Mouse (Mus musculus): ENCODE measurements around the gene Lhfpl4. TPM values are rescaled to one million over a fixed set of nuclear protein-coding genes. Genes with fewer than 3 reads are reported as not detected.

Lhfpl4 gene
- polyA plus RNA-seq (2014; fragmentation: Nextera tagmentation; extraction: Ambion mirVana) = 21.5 and 21.9 TPM in 2 replicates

- Histone ChIP-seq H3K27ac (ENCODE audit: low read depth, low read length) (peak within 1 kb of the TSS; percentile 77), H3K9ac (replicated peaks; ENCODE audit: low read depth, low read length) (peak within 1 kb of the TSS; percentile 93), H3K4me3 (ENCODE audit: low read depth, low read length) (peak within 1 kb of the TSS; percentile 82), H3K27me3 (ENCODE audit: control insufficient read depth, insufficient read depth, low read length) (no peaks in the 10 kb centered on the region), H3K36me3 (ENCODE audit: control insufficient read depth, insufficient read depth, low read length) (no peaks in the 10 kb centered on the region), H3K4me1 (ENCODE audit: control insufficient read depth, insufficient read depth, low read length) (peaks cover 33% of the 10 kb centered on the region), H3K4me2 (ENCODE audit: low read depth, low read length) (peak within 1 kb of the TSS; percentile 97), H3K9me3 (ENCODE audit: control insufficient read depth, low read length) (no peaks in the 10 kb centered on the region)
- under 1% methylated on average over 45 of the region's 66 CpGs for WGBS
- ATAC-seq (ENCODE audit: low read depth) = peak; percentile 86
Observed at GRCm38 (mm10) chr6:113194841-113195595, at the start of gene Lhfpl4. Lhfpl4 (minus strand) TSS chr6:113195384.

- ATAC-seq (ENCODE audit: low read depth) = no peak
- peaks cover 6% of the 10 kb centered on the region for H3K4me1 ChIP-seq (ENCODE audit: control insufficient read depth, insufficient read depth, low read length)
- H3K27ac ChIP-seq (ENCODE audit: low read depth, low read length) = no peak overlapping the region
- H3K27me3 ChIP-seq (ENCODE audit: control insufficient read depth, insufficient read depth, low read length) = no peaks in the 10 kb centered on the region
- no peak overlapping the region for H3K4me2 ChIP-seq (ENCODE audit: low read depth, low read length)
- H3K36me3 ChIP-seq (ENCODE audit: control insufficient read depth, insufficient read depth, low read length) = peaks cover 10% of the 10 kb centered on the region
- no peak overlapping the region for H3K9ac ChIP-seq (replicated peaks; ENCODE audit: low read depth, low read length)
- H3K9me3 ChIP-seq (ENCODE audit: control insufficient read depth, low read length) = no peaks in the 10 kb centered on the region
- WGBS = 88% methylated on average over 1 of the region's 1 CpGs
- no peak overlapping the region for H3K4me3 ChIP-seq (ENCODE audit: low read depth, low read length)
Observed at GRCm38 (mm10) chr6:113242753-113243152, 47.6 kb upstream of the Lhfpl4 start.

- Histone ChIP-seq H3K36me3 (ENCODE audit: control insufficient read depth, insufficient read depth, low read length) (peaks cover 6% of the 10 kb centered on the region), H3K27ac (ENCODE audit: low read depth, low read length) (no peak overlapping the region), H3K9me3 (ENCODE audit: control insufficient read depth, low read length) (no peaks in the 10 kb centered on the region), H3K4me2 (ENCODE audit: low read depth, low read length) (peak overlapping the region; percentile 93), H3K27me3 (ENCODE audit: control insufficient read depth, insufficient read depth, low read length) (no peaks in the 10 kb centered on the region), H3K4me3 (ENCODE audit: low read depth, low read length) (peak overlapping the region; percentile 93), H3K4me1 (ENCODE audit: control insufficient read depth, insufficient read depth, low read length) (peaks cover 6% of the 10 kb centered on the region), H3K9ac (replicated peaks; ENCODE audit: low read depth, low read length) (peak overlapping the region; percentile 68; the same call in 1 of the 2 replicates)
- 41% methylated on average over 6 of the region's 6 CpGs for WGBS
- ATAC-seq (ENCODE audit: low read depth) = 0 out of 2 replicates have a peak, but pooled peaks have one; percentile 1
Observed at GRCm38 (mm10) chr6:113238442-113238841, 43.3 kb upstream of the Lhfpl4 start.

- Histone ChIP-seq H3K4me3 (ENCODE audit: low read depth, low read length) (peak within 1 kb of the TSS; percentile 93), H3K27me3 (ENCODE audit: control insufficient read depth, insufficient read depth, low read length) (no peaks in the 10 kb centered on the region), H3K9ac (replicated peaks; ENCODE audit: low read depth, low read length) (peak within 1 kb of the TSS; percentile 68), H3K36me3 (ENCODE audit: control insufficient read depth, insufficient read depth, low read length) (peaks cover 3% of the 10 kb centered on the region), H3K4me1 (ENCODE audit: control insufficient read depth, insufficient read depth, low read length) (peaks cover 6% of the 10 kb centered on the region), H3K9me3 (ENCODE audit: control insufficient read depth, low read length) (no peaks in the 10 kb centered on the region), H3K27ac (ENCODE audit: low read depth, low read length) (peak within 1 kb of the TSS; percentile 48; the same call in 1 of the 2 replicates), H3K4me2 (ENCODE audit: low read depth, low read length) (peak within 1 kb of the TSS; percentile 93)
- peak; percentile 98 for ATAC-seq (ENCODE audit: low read depth)
- WGBS = 1% methylated on average over 48 of the region's 55 CpGs
Observed at GRCm38 (mm10) chr6:113237542-113238270, 42.5 kb upstream of the Lhfpl4 start, which contains the start of gene Mtmr14. Mtmr14 (plus strand) TSS chr6:113237843.

GRCm38 (mm10) chr6:113235141-113235540 is 40.0 kb upstream of the Lhfpl4 start:
- Histone ChIP-seq H3K9me3 (ENCODE audit: control insufficient read depth, low read length) (no peaks in the 10 kb centered on the region), H3K4me2 (ENCODE audit: low read depth, low read length) (no peak overlapping the region), H3K27ac (ENCODE audit: low read depth, low read length) (no peak overlapping the region), H3K9ac (replicated peaks; ENCODE audit: low read depth, low read length) (no peak overlapping the region), H3K4me3 (ENCODE audit: low read depth, low read length) (no peak overlapping the region), H3K4me1 (ENCODE audit: control insufficient read depth, insufficient read depth, low read length) (peaks cover 6% of the 10 kb centered on the region), H3K36me3 (ENCODE audit: control insufficient read depth, insufficient read depth, low read length) (no peaks in the 10 kb centered on the region; the same call in 1 of the 2 replicates), H3K27me3 (ENCODE audit: control insufficient read depth, insufficient read depth, low read length) (no peaks in the 10 kb centered on the region)
- no peak for ATAC-seq (ENCODE audit: low read depth)
- 69% methylated on average over 5 of the region's 5 CpGs for WGBS

GRCm38 (mm10) chr6:113226705-113227104 is 31.5 kb upstream of the Lhfpl4 start:
- Histone ChIP-seq H3K4me1 (ENCODE audit: control insufficient read depth, insufficient read depth, low read length) (no peaks in the 10 kb centered on the region), H3K9ac (replicated peaks; ENCODE audit: low read depth, low read length) (no peak overlapping the region), H3K4me3 (ENCODE audit: low read depth, low read length) (no peak overlapping the region), H3K4me2 (ENCODE audit: low read depth, low read length) (no peak overlapping the region), H3K9me3 (ENCODE audit: control insufficient read depth, low read length) (no peaks in the 10 kb centered on the region), H3K27ac (ENCODE audit: low read depth, low read length) (no peak overlapping the region), H3K36me3 (ENCODE audit: control insufficient read depth, insufficient read depth, low read length) (no peaks in the 10 kb centered on the region), H3K27me3 (ENCODE audit: control insufficient read depth, insufficient read depth, low read length) (no peaks in the 10 kb centered on the region)
- no peak for ATAC-seq (ENCODE audit: low read depth)

- Histone ChIP-seq H3K27ac (ENCODE audit: low read depth, low read length) (no peak overlapping the region), H3K9ac (replicated peaks; ENCODE audit: low read depth, low read length) (no peak overlapping the region), H3K4me1 (ENCODE audit: control insufficient read depth, insufficient read depth, low read length) (no peaks in the 10 kb centered on the region), H3K36me3 (ENCODE audit: control insufficient read depth, insufficient read depth, low read length) (no peaks in the 10 kb centered on the region), H3K9me3 (ENCODE audit: control insufficient read depth, low read length) (no peaks in the 10 kb centered on the region), H3K4me3 (ENCODE audit: low read depth, low read length) (no peak overlapping the region), H3K27me3 (ENCODE audit: control insufficient read depth, insufficient read depth, low read length) (no peaks in the 10 kb centered on the region), H3K4me2 (ENCODE audit: low read depth, low read length) (no peak overlapping the region)
- WGBS = 88% methylated on average over 4 of the region's 4 CpGs
- ATAC-seq (ENCODE audit: low read depth) = no peak
Observed at GRCm38 (mm10) chr6:113225798-113226197, 30.6 kb upstream of the Lhfpl4 start.

- Histone ChIP-seq H3K36me3 (ENCODE audit: control insufficient read depth, insufficient read depth, low read length) (no peaks in the 10 kb centered on the region), H3K27me3 (ENCODE audit: control insufficient read depth, insufficient read depth, low read length) (no peaks in the 10 kb centered on the region), H3K4me2 (ENCODE audit: low read depth, low read length) (no peak overlapping the region), H3K4me1 (ENCODE audit: control insufficient read depth, insufficient read depth, low read length) (no peaks in the 10 kb centered on the region), H3K27ac (ENCODE audit: low read depth, low read length) (no peak overlapping the region), H3K9ac (replicated peaks; ENCODE audit: low read depth, low read length) (no peak overlapping the region), H3K4me3 (ENCODE audit: low read depth, low read length) (no peak overlapping the region), H3K9me3 (ENCODE audit: control insufficient read depth, low read length) (no peaks in the 10 kb centered on the region)
- 76% methylated on average over 2 of the region's 2 CpGs for WGBS
- ATAC-seq (ENCODE audit: low read depth) = no peak
Observed at GRCm38 (mm10) chr6:113216280-113216679, 21.1 kb upstream of the Lhfpl4 start.

GRCm38 (mm10) chr6:113195596-113195992 is 410 bp upstream of the Lhfpl4 start:
- Histone ChIP-seq H3K9ac (replicated peaks; ENCODE audit: low read depth, low read length) (peak overlapping the region; percentile 93), H3K9me3 (ENCODE audit: control insufficient read depth, low read length) (no peaks in the 10 kb centered on the region), H3K4me2 (ENCODE audit: low read depth, low read length) (peak overlapping the region; percentile 97), H3K27me3 (ENCODE audit: control insufficient read depth, insufficient read depth, low read length) (no peaks in the 10 kb centered on the region), H3K36me3 (ENCODE audit: control insufficient read depth, insufficient read depth, low read length) (no peaks in the 10 kb centered on the region), H3K4me3 (ENCODE audit: low read depth, low read length) (peak overlapping the region; percentile 82), H3K27ac (ENCODE audit: low read depth, low read length) (peak overlapping the region; percentile 77), H3K4me1 (ENCODE audit: control insufficient read depth, insufficient read depth, low read length) (peaks cover 33% of the 10 kb centered on the region)
- 8% methylated on average over 9 of the region's 9 CpGs for WGBS
- peak; percentile 22; the same call in 1 of the 2 replicates for ATAC-seq (ENCODE audit: low read depth)

Measured in neural tube, embryonic 14.5 days (tissue).